Mouse (Mus musculus) limb, embryonic 14.5 days (tissue): ENCODE data around the gene Arhgef12. TPM values are rescaled to one million over a fixed set of nuclear protein-coding genes. Genes with fewer than 3 reads are reported as not detected.

Source experiments
- ATAC-seq: fragments of 200-750 bp; cut with Nextera tagmentation; 2 replicates; pipeline ENCODE4 v1.8.0; 2017; ENCODE audit warnings: low read depth, moderate number of reproducible peaks, moderate TSS enrichment; ENCODE audit not compliant: low FRiP score
- DNase-seq: peaks from one replicate; pipeline ENCODE4 v3.0.0-alpha.2; 2015; ENCODE audit warnings: low spot score
- H3K27ac ChIP-seq: fragments of 300-500 bp; sonication (generic); replicated peaks from 2 replicates; pipeline ENCODE4 v1.5.1; 2014; ENCODE audit warnings: low read depth, mild to moderate bottlenecking, low read length, moderate library complexity, mixed read lengths
- H3K27me3 ChIP-seq: fragments of 300-500 bp; sonication (generic); 2 replicates; pipeline ENCODE4 v1.6.1; 2014; ENCODE audit warnings: low read length, mixed read lengths; ENCODE audit not compliant: control insufficient read depth, insufficient read depth
- H3K36me3 ChIP-seq: fragments of 300-500 bp; sonication (generic); 2 replicates; pipeline ENCODE4 v1.6.1; 2014; ENCODE audit warnings: mild to moderate bottlenecking, low read length, moderate library complexity, mixed read lengths; ENCODE audit not compliant: control insufficient read depth, insufficient read depth
- H3K4me1 ChIP-seq: fragments of 300-500 bp; sonication (generic); 2 replicates; pipeline ENCODE4 v1.6.1; 2014; ENCODE audit warnings: antibody characterized with exemption, low read length, mixed read lengths; ENCODE audit not compliant: control insufficient read depth, insufficient read depth
- H3K4me2 ChIP-seq: fragments of 300-500 bp; sonication (generic); replicated peaks from 2 replicates; pipeline ENCODE4 v1.6.1; 2014; ENCODE audit warnings: low read depth, mild to moderate bottlenecking, low read length, moderate library complexity; ENCODE audit not compliant: severe bottlenecking
- H3K4me3 ChIP-seq: fragments of 300-500 bp; sonication (generic); replicated peaks from 2 replicates; pipeline ENCODE4 v1.5.1; 2014; ENCODE audit warnings: low read length
- H3K9ac ChIP-seq: fragments of 300-500 bp; sonication (generic); 2 replicates; pipeline ENCODE4 v1.6.1; 2014; ENCODE audit warnings: mild to moderate bottlenecking, low read depth, low read length, moderate library complexity; ENCODE audit not compliant: severe bottlenecking
- H3K9me3 ChIP-seq: fragments of 300-500 bp; sonication (generic); 2 replicates; pipeline ENCODE4 v1.6.1; 2016; ENCODE audit warnings: low read length; ENCODE audit not compliant: control insufficient read depth
- POLR2A ChIP-seq: fragments of 200-500 bp; IDR thresholded peaks from 2 replicates; pipeline ENCODE4 v1.8.0; 2012; ENCODE audit warnings: inconsistent platforms, mild to moderate bottlenecking, moderate library complexity, borderline replicate concordance; ENCODE audit not compliant: insufficient read depth, insufficient read length; ENCODE audit errors: extremely low read depth
- WGBS: fragments of 180-500 bp; shearing (Covaris S2); extraction: QIAGEN DNeasy Blood & Tissue Kit; methylation state at CpG from one replicate; pipeline ENCODE4 v1.1.7; 2014; 5-methylcytosine and 5-hydroxymethylcytosine counted together
- polyA plus RNA-seq, 2 experiments: library from polyadenylated mRNA; depleted of rRNA in 1 of 2; stranded (reverse) in 1 of 2; unstranded in 1 of 2; fragments of >200 nt; fragmentation: Nextera tagmentation in 1 of 2; extraction: Ambion mirVana in 1 of 2; gene quantifications; 2 replicates each; pipeline versions ENCODE4 v1.2.1 to v1.2.3; 2012 to 2014

The Arhgef12 gene
- polyA plus RNA-seq, 2 experiments, result 15.7 to 26.1 TPM

DNA sequence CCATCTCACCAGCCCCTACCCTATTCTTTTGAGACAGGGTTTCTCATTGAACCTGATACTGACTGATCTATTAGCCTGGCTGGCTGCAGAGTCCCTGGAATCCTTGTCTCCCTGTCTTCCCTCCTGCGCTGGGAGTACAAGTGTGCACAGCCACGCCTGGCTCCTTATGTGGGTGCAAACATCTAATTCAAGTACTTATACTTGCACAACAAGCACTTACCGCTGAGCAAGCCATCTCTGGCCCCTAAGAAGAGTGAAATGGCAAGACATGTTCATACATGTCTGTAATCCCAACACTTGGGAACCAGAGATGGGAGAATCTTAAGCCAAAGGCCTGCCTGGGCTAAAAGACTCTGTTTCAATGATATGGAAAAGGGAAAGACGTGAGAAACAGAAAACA lies 104.0 kb downstream of the Arhgef12 start:
- Histone ChIP-seq H3K9ac (no peak overlapping the region), H3K4me3 (no peak overlapping the region), H3K27ac (no peak overlapping the region), H3K4me2 (no peak overlapping the region), H3K27me3 (no peaks in the 10 kb centered on the region), H3K4me1 (no peaks in the 10 kb centered on the region), H3K36me3 (peaks cover 78% of the 10 kb centered on the region), H3K9me3 (no peaks in the 10 kb centered on the region)
- no peak for TF ChIP-seq POLR2A
- no peak for ATAC-seq
- WGBS, result 71% methylated on average over 4 of the region's 4 CpGs
- DNase-seq, result no peak

GRCm38 (mm10) chr9:43000595-43001250 lies 106.3 kb downstream of the Arhgef12 start:
- no peak for ATAC-seq
- H3K36me3 ChIP-seq, result peaks cover 80% of the 10 kb centered on the region
- H3K9me3 ChIP-seq, result no peaks in the 10 kb centered on the region
- no peak for DNase-seq
- H3K4me3 ChIP-seq, result no peak overlapping the region
- TF ChIP-seq POLR2A, result no peak
- 87% methylated on average over 11 of the region's 11 CpGs for WGBS
- H3K9ac ChIP-seq, result no peak overlapping the region
- no peak overlapping the region for H3K27ac ChIP-seq
- H3K4me1 ChIP-seq, result no peaks in the 10 kb centered on the region
- H3K4me2 ChIP-seq, result no peak overlapping the region
- H3K27me3 ChIP-seq, result no peaks in the 10 kb centered on the region

DNA sequence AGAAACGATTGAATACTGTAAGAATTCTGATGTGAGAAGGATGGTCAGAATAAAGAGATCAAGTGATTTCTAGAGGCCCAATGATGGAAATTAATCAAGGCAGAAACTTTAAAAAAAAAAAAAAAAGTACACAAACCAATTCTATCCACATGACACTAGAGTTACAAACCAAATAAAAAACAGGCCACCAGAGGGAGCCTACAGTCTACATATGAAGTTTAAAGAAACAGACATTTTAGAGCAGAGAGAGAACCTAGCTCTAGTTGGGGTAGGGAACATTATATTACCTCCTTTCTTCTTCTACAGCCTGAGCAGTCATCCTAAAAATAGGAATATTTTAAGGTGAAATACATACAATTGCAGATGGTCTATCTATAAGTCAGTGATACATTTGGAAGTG lies 107.0 kb downstream of the Arhgef12 start:
- no peak overlapping the region for H3K4me3 ChIP-seq
- no peak overlapping the region for H3K4me2 ChIP-seq
- H3K36me3 ChIP-seq, result peaks cover 81% of the 10 kb centered on the region
- ATAC-seq (no peak), DNase-seq (peak; percentile 88)
- no peak overlapping the region for H3K9ac ChIP-seq
- H3K27ac ChIP-seq, result no peak overlapping the region
- H3K27me3 ChIP-seq, result no peaks in the 10 kb centered on the region
- no peaks in the 10 kb centered on the region for H3K9me3 ChIP-seq
- H3K4me1 ChIP-seq, result no peaks in the 10 kb centered on the region
- WGBS, result 92% methylated on average over 1 of the region's 1 CpGs
- no peak for TF ChIP-seq POLR2A

- H3K9ac ChIP-seq, result no peak overlapping the region
- H3K27ac ChIP-seq, result no peak overlapping the region
- ATAC-seq, result no peak
- no peak for DNase-seq
- WGBS, result 87% methylated on average over 6 of the region's 6 CpGs
- peaks cover 83% of the 10 kb centered on the region for H3K36me3 ChIP-seq
- no peaks in the 10 kb centered on the region for H3K27me3 ChIP-seq
- no peaks in the 10 kb centered on the region for H3K9me3 ChIP-seq
- H3K4me3 ChIP-seq, result no peak overlapping the region
- no peaks in the 10 kb centered on the region for H3K4me1 ChIP-seq
- no peak overlapping the region for H3K4me2 ChIP-seq
- TF ChIP-seq POLR2A, result no peak
These were observed 109.5 kb downstream of the Arhgef12 start for GRCm38 (mm10) chr9:42997526-42997925.

- ATAC-seq (no peak), DNase-seq (no peak)
- Histone ChIP-seq H3K4me3 (no peak overlapping the region), H3K36me3 (peaks cover 84% of the 10 kb centered on the region), H3K9me3 (no peaks in the 10 kb centered on the region), H3K27ac (no peak overlapping the region), H3K4me1 (no peaks in the 10 kb centered on the region), H3K4me2 (no peak overlapping the region), H3K9ac (no peak overlapping the region), H3K27me3 (no peaks in the 10 kb centered on the region)
- 92% methylated on average over 11 of the region's 11 CpGs for WGBS
- TF ChIP-seq POLR2A, result no peak
These were observed 111.7 kb downstream of the Arhgef12 start for GRCm38 (mm10) chr9:42995298-42995697.
